Mouse (Mus musculus) cerebellum, adult 11 months (tissue): ENCODE results near the gene Arsb.
A peak's percentile ranks its signal among the peaks of the same experiment; 100 is the strongest.

Experiments used
- DNase-seq: peaks from one replicate; pipeline ENCODE4 v3.0.0; 2022

Arsb gene

DNA sequence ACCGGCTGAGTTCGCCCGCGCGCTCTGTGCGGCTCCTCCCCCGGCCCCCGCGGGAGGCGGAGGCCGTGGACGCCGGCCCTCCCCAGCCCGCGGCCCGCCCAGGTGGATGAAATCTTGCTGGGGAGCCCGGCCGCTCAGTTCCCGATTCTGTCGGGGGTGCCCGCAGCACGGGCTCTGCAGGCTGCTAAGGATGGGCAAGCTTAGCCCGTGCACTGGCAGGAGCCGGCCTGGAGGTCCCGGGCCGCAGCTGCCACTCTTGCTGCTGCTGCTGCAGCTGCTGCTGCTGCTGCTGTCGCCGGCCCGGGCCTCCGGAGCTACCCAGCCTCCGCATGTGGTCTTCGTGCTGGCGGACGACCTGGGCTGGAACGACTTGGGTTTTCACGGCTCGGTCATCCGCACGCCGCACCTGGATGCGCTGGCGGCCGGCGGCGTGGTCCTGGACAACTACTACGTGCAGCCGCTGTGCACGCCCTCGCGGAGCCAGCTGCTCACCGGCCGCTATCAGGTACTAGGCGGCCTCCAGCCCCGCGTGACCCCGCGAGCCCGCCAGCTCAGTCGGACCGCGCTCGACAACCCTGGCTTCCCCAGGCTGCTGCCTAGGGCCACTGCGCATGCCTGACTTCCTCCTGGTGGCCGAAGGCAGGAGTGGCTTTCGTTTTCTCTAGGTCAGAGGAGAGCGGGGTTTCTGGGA lies at the start of gene Arsb:
TSS of gene Arsb (plus strand) at position 43 of the 691 bp plus-strand sequence.
- DNase-seq: peak; percentile 86

DNA sequence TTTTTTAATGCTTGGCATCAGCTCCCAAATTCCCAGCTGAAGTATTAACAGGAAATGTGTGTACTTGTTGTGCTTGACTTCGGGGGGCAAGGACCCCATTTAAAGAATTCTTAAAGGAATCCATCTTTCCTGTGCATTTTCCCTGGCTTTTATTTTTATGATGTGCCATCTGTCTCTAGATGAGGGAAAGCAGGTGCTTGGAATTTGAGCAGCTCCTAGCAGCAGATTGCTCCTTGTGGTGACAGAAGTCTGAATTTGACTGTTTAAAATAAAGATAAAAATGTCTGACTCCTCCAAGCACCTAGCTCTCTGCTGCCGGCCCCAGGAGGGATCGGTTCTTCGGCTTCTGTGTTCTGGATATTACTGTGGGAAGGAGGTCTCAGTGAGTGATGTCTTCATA lies 49.5 kb upstream of the Arsb start:
- DNase-seq: no peak

DNA sequence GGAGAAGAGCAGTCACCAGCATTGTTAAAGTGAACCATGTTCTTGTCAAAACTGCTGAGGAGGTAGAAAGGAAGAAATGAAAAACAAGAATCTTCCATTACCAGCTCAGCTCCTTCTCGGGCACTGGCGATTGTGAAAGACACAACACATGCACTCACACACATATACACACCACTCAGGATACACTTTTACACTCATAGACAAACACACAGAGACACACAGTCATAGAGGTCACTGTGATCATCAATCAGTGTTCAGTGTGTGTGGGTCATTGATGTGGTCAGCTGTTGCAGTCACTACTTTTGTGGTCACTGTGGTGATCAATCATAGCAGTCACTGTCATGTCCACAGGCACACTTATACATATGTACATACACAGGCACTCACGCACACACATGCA lies 48.0 kb upstream of the Arsb start:
- no peak for DNase-seq

DNA sequence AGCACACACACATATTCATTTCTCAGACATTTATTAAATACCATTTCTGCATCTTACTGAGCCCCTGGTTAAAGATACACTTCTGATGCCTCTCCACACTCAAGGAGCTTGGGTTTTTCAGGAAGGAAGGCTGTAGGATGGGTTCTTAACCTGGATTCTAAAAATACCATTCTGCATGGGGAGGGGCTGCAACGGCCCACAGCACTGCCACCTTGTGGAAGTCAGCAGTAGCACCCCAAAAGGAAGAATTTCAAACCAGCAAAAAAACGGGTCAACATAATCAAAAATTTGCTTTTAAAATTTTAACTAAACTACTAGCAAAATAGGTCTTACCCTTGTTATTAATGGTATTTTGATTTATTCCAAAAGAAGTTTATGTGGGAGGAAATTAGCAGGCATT lies 47.2 kb upstream of the Arsb start:
- no peak for DNase-seq

DNA sequence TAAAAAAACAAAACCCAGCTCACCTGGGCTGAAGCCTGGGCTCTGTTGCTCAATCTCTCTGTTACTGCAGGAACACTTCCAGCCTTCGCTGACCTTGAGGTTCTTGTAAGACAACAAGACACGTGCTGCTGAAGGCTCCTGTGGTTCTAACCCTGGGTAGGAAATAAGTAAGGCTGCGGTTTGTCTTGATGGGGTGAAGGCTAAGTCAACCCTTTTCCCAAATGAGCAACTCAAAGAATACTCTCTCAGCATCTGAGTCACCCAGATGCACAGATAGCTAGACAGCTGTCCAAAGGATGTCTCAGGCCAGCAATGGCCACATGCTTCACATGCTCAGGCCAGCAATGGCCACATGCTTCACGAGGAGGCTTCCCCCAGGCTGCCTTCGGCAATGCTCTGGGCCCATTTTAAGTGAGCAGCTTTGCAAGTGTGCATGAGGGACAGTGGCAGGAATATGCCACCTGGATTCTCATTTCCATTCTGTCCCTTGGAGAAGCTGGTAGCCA lies 36.2 kb upstream of the Arsb start:
- no peak for DNase-seq

DNA sequence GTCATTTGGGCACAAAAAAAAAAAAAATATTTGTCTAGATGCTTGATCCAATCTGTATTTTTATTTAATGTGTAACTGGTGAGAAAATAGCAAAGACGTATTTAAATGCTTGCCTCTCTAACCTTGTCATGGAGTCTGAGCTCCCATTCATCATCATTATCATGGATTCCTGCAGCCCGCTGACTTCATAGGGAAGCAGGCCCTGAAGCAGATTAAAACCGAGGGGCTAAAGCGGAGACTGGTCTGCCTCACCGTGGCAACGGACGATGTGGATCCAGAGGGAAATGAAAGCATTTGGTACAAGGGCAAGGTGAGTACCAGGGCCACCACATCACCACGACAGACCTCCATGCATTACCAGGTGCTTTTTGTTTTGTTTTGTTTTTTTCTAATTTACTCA lies 27.3 kb upstream of the Arsb start:
- DNase-seq: no peak

DNA sequence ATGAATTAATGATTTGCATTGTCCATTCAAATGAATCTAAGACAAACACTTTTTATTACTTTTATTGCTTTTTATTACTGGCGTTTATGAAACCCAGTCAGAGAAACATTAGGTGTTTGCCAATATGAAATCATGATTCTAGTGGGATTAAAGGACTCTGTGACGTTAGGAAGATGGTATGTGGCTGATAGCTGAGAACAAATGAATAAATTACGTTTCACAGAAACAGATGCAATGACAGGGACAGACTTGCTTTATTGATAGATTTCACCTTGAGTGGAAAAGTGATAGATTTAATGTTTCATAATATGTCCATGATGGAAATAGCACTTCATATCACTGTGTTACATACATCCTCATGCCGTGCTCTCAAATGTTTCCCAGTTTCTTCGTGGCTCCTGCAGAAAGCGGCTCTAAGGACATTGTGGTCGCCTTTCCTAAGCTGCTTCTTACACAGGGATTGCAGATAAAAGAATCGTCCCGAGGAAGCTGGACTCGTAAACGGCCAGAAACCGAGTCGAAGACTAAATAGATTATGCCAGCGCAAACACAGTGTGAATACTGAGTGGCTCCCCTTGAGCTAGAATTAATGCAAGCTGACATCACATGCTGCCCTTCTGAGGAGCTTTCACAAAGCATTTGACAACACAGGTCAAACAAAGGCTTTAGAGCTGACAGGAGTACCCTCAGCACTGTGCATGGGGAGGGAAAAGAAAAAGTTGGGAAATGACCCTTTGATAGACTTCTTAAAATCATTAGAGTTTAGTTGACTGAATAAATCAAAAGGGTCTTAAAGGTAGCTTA lies 18.6 kb upstream of the Arsb start:
- no peak for DNase-seq

DNA sequence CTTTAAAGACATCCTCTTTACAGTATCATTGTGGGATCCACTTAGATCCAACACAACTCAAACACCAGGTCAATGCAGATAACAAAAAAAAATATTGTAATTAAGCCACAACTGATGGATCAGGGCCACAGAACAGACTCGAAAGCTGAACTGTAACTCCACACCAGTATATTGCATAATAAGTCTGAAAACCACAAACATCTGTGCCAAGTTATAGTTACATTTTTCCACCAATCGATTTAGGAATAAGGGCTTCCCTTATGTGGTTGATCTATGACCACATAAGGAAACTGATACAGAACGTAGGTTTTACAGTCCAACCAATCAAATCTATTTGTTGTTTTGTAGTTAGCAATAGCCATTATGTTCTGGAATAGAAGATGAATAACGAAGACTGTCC lies 16.3 kb upstream of the Arsb start:
- DNase-seq: no peak

DNA sequence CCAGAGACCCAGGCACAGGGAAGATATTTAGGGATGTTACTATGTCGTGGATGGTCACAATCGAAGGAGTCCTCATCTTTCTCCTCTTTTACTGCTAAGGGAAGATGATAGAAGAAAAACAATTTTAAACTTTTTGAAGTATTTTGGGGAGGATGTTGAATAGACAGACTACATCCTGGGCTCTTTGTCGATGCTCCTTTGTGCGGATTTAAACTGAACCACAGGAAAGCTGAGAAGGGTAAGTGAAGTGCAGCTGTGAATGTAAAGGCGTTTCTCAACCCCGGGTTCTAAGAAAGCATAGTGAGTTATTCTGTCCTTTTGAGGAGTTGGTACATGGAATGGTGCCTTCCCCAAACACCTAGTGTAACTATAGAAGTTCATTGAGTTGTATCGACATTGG lies 14.8 kb upstream of the Arsb start:
- DNase-seq: no peak

DNA sequence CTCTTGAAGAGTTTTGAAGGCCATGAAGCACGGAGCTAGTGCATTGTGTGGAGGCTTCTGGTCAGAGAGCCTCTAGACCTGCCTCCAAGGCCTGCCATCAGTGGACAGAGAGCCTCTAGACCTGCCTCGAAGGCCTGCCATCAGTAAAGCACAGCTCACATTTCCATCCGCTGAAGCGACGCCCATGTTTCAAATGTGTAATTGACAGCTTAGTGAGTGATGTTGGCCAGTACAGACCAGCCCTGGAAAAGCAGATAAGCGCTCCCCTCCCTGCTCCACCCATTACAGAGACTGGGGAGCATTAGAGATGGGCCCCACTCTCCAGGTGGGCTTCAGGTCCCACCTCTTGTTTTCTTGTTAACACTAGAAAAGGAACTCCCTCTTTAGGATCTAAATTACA lies 13.9 kb upstream of the Arsb start:
- no peak for DNase-seq

DNA sequence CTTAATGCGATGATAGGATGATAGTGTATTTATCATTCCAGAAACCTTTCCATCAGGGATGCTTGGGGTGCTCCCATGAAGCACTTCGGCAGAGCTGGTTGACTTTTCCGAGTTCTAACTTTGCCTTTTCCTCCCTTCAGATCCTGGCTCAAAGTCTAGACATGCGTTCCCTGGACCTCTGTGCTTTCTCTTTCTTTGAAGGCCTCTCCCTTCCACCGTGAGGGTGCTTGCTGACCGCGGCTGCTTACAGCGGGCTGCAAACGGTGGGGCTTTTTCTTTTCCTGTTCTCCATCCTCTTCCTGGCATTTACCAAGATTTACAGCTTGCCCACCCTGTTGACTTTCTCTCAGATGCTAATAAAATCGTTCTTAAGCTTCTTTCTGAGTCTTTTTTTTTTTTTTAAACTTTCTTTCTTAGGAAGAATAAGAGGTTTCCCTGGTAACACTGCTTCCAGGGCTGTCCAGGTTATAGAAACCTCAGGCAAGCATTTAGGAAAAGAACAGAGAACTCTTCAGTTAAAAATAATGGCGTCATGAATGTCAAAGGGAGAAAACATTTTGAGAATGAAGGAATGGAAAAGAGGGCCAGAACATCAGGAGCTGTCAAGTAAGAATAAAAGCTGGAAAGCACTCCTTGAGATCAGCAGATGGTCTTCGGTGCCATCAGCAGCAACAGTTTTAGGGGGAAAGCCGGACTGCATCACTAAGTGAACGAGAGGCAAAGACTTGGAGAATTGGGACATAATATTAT lies 13.1 kb upstream of the Arsb start:
- DNase-seq: no peak

DNA sequence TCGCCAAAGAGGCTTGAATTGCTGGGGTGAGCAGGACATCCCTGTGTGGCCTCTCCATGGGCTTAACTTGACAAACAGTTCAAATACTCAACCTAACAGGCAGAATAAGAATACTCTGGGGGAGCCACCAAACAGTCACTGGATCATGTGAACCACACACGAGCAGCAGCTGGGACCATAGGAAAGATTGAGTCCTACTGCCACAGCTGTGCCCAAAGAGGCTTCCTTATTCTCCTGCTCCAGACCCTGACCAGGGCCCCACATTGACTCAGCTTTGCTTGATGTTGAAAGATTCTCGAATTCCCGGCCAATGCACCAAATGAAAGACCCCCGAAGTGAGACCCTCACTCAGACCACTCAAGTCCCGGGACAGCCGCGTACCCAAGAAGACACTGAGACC lies 9.6 kb upstream of the Arsb start:
- DNase-seq: no peak

DNA sequence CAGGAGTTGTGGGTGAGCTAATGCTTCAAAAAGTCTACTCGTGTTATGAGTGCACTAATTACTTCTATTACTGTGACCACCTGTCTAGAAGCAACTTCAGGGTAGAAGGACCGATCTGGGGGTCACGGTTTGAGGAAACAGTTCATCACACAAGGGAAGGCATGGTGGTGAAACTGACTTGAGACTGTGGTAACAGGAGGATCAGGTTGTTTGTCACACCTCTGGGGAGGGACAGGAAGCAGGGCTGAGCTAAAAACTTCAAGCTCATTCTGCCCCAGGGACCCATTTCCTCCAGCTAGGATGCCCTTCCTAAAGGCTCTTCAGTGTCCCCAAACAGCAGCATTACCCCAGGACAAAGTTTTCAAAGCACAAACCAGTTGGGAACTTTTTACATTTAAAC lies 8.6 kb upstream of the Arsb start:
- DNase-seq: no peak

DNA sequence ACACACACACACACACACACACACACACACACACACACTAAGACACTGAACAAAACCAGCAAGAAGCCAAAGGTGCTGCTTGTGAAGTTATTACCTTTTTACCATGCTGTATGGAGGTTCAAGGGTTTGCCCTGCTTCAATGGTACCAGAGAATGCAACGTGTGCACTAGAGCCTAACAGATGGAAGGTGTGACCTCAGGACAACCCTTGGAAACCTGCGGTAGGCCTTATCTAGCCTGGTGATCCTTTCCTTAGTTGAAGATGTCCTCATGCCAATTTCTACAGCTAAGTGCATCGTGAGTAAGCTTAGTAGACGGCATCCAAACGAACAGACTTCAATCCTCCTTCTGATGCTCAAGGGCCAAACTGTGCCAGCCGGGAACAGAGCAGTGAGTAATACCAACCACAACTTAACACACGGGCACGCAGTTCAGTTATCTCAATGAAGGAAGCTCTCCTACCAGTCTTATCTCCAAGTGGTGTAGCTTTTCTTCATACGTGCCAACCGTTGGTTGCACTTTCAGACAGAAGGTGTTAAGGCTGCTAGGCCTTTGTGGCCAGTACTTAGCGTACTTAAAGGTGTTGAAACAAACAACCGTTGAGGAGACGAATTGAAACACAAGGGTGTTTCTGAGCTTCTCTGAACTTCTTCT lies 7.0 kb upstream of the Arsb start:
- DNase-seq: no peak

DNA sequence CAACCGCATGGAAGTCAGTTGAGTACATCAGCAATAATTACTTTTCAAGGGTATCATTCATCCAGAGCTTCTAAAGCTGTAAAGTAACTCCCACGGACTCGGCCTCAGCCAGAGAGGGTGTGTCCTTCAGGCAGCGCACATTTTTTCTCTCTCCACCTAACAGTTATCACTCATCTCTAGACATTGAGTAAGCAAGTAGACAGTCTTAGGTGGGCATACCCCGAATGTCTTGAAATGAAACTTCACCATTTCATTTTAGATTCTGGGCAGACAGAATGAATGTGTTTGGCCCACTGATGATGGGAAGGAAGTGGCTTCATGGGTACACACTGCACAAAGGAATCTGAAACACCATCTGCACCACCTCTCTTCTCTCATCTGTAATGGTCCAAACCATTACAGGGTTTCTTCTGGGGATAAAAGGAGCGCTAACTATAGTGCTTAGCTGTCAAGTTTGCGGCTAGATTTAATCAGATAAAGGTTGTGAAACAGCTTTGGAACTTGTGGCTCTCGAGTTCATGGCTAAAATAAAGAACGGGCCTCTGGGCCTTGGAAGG lies 321 bp upstream of the Arsb start:
- no peak for DNase-seq

DNA sequence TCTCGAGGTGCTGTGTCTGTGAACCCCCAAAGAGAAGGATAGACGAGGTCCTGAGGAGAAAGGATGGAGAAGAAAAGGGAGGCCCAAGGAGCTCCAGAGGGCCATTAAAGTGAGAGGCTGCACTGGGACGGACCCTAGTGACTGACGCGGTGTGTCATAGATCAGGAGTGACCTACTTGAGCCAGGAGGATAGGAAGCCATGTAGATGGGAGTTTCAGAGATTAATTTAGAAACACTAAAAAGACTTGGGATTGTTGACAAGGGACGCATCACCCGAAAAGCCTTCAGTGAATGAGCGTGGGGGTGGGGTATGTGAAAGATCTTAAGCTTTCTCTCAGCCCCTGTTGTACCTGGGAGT lies 828 bp downstream of the Arsb start:
- DNase-seq: no peak

DNA sequence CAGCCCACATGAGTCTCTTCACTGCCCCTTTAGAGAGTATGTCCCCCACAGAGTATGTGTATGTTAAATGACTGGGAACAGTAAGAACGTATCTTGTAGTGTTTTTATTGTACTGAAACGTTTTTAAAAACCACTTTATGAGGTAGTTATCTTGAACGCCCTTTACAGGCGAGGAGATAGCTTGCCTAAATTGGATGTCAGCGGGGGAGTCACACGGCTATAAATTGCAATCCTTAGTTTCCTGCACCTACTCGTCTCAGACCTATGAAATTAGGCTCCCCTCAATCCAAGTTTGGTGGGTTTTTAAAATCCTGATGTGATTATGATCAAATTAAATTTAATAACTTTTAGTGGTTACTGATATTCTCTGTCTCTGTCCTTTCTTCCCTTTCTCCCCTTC lies 1.4 kb downstream of the Arsb start:
- no peak for DNase-seq

DNA sequence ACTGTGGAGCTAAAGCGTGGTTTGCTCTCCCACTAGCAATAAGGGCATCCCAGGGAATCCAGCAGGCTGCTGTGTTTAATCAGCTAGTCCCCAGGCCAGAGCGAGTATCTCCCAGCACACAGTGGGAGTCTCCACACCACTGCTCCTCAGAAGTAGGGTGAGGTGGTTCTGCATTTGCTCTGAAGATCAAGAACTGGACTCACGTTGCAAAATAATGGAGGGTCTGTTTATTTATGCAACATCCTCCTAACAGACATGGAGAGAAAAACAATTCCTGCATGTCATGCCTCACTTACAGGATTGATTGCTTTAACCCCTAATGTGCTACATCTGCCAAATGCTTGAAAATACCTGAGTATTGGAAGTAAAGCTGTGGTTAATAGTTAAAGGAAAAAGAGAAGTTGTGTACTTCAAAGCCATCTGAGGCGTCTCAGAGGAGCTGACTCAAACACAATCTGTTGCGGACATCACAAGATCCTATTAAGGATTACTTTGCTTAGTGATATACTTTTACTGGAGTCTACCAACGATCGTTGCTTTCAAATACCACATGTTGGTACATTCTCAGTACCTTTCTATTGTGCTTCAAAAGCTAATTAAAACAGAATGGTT lies 2.4 kb downstream of the Arsb start:
- DNase-seq: no peak

DNA sequence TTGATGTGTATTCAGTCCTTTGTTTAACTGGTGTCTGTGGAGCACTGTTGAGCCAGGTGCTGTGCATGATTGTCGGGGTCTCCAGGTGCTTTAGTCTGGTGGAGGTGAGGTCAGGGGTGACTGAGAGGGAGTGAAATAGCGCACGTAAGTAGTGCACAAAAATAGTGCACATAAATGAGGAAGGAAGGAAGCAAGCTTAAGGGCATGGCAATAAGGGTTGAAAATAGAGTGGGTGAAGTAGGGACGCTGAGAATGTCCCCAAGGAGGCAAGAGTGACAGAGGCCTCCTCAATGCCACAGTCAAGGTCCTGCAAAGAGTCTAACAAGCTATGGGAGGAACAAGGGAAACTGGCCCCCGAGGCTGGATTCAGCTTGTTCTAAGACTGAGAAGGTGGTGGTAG lies 11.4 kb downstream of the Arsb start:
- DNase-seq: no peak

DNA sequence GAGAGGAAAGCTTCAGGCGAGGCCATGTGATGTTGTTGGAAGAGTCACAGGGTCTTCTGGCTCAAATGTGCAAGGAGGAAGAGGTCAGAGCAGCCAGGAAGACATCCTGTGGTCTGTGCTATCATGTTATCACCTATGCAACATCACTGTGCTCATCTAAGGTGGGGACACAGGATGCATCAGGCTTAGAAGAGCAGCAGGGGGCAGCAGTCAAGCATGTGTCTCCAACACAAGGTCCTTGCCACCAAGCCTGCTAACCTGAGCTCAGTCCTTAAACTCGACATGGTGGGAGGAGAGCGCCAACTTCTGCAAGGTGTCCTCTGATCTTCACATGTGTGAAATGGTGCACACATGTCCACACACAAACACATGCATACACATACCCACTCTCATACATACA lies 13.9 kb downstream of the Arsb start:
- no peak for DNase-seq

DNA sequence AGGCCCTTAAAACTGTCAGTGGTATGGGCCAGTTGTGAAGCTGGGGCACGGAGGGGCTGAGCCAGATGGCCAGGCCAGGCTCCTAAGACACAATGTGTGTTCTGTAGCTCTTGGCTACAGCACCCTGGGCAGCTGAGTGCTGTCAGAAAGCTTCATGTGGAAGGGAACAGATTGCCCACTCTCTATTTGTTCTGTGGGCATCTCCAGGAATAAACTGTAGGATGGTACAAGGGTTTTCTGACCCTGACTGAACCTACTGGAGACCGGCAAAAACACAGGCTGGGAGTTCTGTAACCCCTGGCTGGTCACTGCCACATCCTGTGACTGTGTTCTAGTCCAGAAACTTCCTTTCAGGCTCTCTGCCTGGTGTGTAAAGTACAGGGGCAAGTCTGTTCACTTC lies 14.6 kb downstream of the Arsb start:
- peak; percentile 32 for DNase-seq

DNA sequence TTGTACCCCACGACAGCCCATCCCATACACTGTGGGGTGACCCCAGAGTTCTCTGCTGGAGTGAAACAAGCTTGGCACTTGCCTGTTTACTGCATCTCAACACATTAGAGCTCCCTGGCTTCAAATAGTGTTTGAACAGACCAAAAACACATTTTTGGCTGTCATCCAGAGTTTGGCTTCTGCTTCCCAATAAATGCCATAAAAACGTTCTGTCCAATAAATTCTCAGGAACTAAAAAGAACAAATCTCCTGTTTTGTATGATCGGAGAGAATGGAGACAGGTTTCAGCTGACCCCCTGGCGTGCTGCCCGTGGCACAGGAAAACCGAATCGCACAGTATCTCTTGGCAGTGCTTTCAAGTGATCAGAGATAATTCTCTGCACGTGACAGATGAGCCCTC lies 16.2 kb downstream of the Arsb start:
- peak; percentile 40 for DNase-seq
